Mouse (Mus musculus) erythroblast, embryonic 14.5 days (primary cell): ENCODE results near the gene Nudcd2. TPM values are rescaled to one million over a fixed set of nuclear protein-coding genes. Genes with fewer than 3 reads are reported as not detected.
"Not testable (repeated sequence)": the region's sequence is repeated elsewhere in the genome, so short reads cannot be mapped to it uniquely, and the experiment has no call there.

Source experiments
- H3K27me3 ChIP-seq: 2 replicates; pipeline ENCODE4 v1.6.1; 2012; ENCODE audit warnings: inconsistent platforms; ENCODE audit not compliant: control insufficient read depth
- H3K36me3 ChIP-seq: 2 replicates; pipeline ENCODE4 v1.6.1; 2012; ENCODE audit warnings: mild to moderate bottlenecking, inconsistent platforms; ENCODE audit not compliant: control insufficient read depth
- H3K4me1 ChIP-seq: 2 replicates; pipeline ENCODE4 v1.6.1; 2012; ENCODE audit warnings: inconsistent platforms; ENCODE audit not compliant: control insufficient read depth
- H3K4me3 ChIP-seq: replicated peaks from 2 replicates; pipeline ENCODE3; 2012; ENCODE audit warnings: moderate library complexity, mild to moderate bottlenecking, inconsistent platforms
- H3K9me3 ChIP-seq: 2 replicates; pipeline ENCODE4 v1.6.1; 2012; ENCODE audit warnings: low read length, inconsistent platforms, mixed read lengths; ENCODE audit not compliant: control insufficient read depth
- GATA1 ChIP-seq: IDR thresholded peaks from 2 replicates; pipeline ENCODE4 v1.6.1; 2012; ENCODE audit warnings: low read length, inconsistent platforms, mixed read lengths
- TAL1 ChIP-seq: IDR thresholded peaks from 3 replicates; pipeline ENCODE4 v1.6.1; 2012; ENCODE audit warnings: low read length, inconsistent platforms, mixed read lengths
- polyA plus RNA-seq: library from polyadenylated mRNA; stranded (reverse); fragments of >175 nt; gene quantifications from 2 replicates; pipeline ENCODE4 v1.2.3, GENCODE M21; 2012

The Nudcd2 gene
- polyA plus RNA-seq: 3.7 and 4.6 TPM in 2 replicates

DNA sequence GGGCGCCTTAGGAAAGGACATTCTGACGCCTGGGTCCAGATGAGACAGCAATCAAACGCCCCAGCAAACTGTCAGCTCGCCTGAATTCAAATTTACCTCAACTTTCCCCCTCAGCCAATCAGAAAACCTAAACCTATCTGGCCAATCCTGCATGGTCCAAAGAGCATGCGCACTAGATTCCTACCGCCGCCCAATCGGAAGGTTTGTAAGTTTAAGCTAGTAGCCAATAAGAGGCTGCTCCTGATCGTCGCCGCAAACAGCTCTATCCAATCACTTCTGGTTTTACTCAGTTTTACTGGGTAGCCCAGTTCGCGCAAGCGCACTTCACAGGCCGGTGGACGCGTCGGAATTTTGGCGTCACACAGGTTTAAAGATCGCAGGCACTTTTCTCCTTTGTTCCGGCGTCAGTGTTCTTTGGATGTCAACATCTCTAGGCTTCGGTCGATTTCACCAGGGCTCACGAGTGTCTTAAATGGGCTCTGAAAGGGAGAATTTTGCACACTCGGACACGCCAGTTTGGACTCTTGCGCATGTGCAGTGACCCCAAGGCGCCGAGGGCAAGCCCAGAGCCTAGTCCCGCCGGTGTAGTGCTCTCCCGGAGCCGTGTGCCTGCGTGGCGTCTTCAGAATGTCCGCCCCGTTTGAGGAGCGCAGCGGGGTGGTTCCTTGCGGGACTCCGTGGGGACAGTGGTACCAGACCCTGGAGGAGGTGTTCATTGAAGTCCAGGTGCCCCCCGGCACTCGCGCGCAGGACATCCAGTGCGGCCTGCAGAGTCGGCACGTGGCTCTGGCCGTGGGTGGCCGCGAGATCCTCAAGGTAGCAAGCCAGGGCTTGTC lies at the start of gene Nudcd2, which contains the start of gene Hmmr:
Nudcd2 (plus strand) TSS at position 329 of the 836 bp plus-strand sequence.
Hmmr (minus strand) TSS at position 84 of the 836 bp plus-strand sequence.
- H3K4me3 ChIP-seq: peak within 1 kb of the TSS; percentile 88
- H3K36me3 ChIP-seq: peaks cover 70% of the 10 kb centered on the region
- TF ChIP-seq TAL1: no peak
- no peak for TF ChIP-seq GATA1
- H3K9me3 ChIP-seq: no peaks in the 10 kb centered on the region
- H3K4me1 ChIP-seq: peaks cover 36% of the 10 kb centered on the region
- no peaks in the 10 kb centered on the region for H3K27me3 ChIP-seq

- Histone ChIP-seq H3K9me3 (no peaks in the 10 kb centered on the region), H3K4me1 (peaks cover 43% of the 10 kb centered on the region), H3K27me3 (no peaks in the 10 kb centered on the region), H3K4me3 (peak overlapping the region; percentile 97), H3K36me3 (peaks cover 36% of the 10 kb centered on the region)
- TF ChIP-seq GATA1: no peak
- TF ChIP-seq TAL1: no peak
Measured at GRCm38 (mm10) chr11:40690444-40691127, 42.9 kb upstream of the Nudcd2 start.

DNA sequence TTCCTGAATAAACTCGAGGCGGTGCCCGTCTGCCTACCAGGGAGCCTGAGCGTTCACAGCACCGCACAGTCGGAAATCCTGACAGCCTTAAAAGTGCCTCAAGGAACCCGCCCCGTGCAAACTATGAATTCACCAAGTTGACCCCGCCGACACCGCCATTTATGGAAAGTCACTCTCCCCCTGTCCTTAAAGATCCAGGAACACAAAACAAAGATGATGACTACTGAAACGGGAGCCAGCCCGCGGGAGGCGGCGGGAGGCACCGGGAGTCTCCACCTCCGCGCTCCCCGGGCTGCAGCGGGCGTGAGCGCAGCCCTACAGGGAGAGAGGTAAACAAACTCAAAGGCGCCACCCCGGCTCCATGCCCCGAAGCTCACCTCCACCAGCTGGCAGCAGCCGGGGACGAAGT lies 41.4 kb upstream of the Nudcd2 start:
- TF ChIP-seq GATA1 (no peak), TAL1 (no peak)
- H3K4me1 ChIP-seq: peaks cover 43% of the 10 kb centered on the region

GRCm38 (mm10) chr11:40692511-40693365 lies 40.7 kb upstream of the Nudcd2 start:
- Histone ChIP-seq H3K36me3 (peaks cover 15% of the 10 kb centered on the region), H3K9me3 (no peaks in the 10 kb centered on the region)
- TF ChIP-seq GATA1: no peak
- TF ChIP-seq TAL1: no peak

More for the DNA sequence above, 41.4 kb upstream of the Nudcd2 start:
- H3K4me3 ChIP-seq: peak overlapping the region; percentile 97
- no peaks in the 10 kb centered on the region for H3K9me3 ChIP-seq
- no peaks in the 10 kb centered on the region for H3K27me3 ChIP-seq
- H3K36me3 ChIP-seq: peaks cover 21% of the 10 kb centered on the region

GRCm38 (mm10) chr11:40693366-40693951 lies 40.0 kb upstream of the Nudcd2 start:
- Histone ChIP-seq H3K4me1 (peaks cover 43% of the 10 kb centered on the region), H3K36me3 (peaks cover 10% of the 10 kb centered on the region), H3K4me3 (peak overlapping the region; percentile 97), H3K27me3 (no peaks in the 10 kb centered on the region), H3K9me3 (no peaks in the 10 kb centered on the region)
- TF ChIP-seq GATA1 (peak; percentile 37; the same call in 1 of the 2 replicates), TAL1 (no peak)

More at GRCm38 (mm10) chr11:40692511-40693365, 40.7 kb upstream of the Nudcd2 start:
- Histone ChIP-seq H3K27me3 (no peaks in the 10 kb centered on the region), H3K4me1 (peaks cover 43% of the 10 kb centered on the region), H3K4me3 (peak overlapping the region; percentile 97)

- TF ChIP-seq TAL1 (no peak), GATA1 (no peak)
- peaks cover 43% of the 10 kb centered on the region for H3K4me1 ChIP-seq
Measured at GRCm38 (mm10) chr11:40694311-40695087, 39.0 kb upstream of the Nudcd2 start.

DNA sequence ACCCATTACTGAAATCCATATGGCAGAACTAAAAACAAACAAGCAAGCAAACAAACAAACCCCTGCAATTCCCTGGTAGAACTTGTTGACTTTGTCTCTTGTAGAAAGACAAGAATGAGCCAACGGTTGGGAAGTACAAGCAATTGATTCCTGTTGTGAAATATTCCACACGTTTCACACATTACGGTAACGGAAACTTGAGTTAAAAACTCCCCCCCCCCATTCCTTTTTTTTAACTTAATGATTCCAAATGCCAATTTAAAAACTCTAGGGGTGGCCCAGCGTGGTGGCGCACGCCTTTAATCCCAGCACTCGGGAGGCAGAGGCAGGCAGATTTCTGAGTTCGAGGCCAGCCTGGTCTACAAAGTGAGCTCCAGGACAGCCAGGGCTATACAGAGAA lies 38.4 kb upstream of the Nudcd2 start, which contains the start of gene Mat2b:
Mat2b (minus strand) TSS at position 101 of the 400 bp plus-strand sequence.
- Histone ChIP-seq H3K9me3 (peaks cover 6% of the 10 kb centered on the region), H3K27me3 (no peaks in the 10 kb centered on the region), H3K4me1 (peaks cover 41% of the 10 kb centered on the region), H3K36me3 (peaks cover 12% of the 10 kb centered on the region), H3K4me3 (peak within 1 kb of the TSS; percentile 97)
- no peak for TF ChIP-seq GATA1
- TF ChIP-seq TAL1: no peak

More at GRCm38 (mm10) chr11:40694311-40695087, 39.0 kb upstream of the Nudcd2 start:
- H3K9me3 ChIP-seq: peaks cover under 1% of the 10 kb centered on the region; the same call in 1 of the 2 replicates
- peaks cover 9% of the 10 kb centered on the region for H3K36me3 ChIP-seq
- H3K4me3 ChIP-seq: peak overlapping the region; percentile 97
- H3K27me3 ChIP-seq: no peaks in the 10 kb centered on the region

DNA sequence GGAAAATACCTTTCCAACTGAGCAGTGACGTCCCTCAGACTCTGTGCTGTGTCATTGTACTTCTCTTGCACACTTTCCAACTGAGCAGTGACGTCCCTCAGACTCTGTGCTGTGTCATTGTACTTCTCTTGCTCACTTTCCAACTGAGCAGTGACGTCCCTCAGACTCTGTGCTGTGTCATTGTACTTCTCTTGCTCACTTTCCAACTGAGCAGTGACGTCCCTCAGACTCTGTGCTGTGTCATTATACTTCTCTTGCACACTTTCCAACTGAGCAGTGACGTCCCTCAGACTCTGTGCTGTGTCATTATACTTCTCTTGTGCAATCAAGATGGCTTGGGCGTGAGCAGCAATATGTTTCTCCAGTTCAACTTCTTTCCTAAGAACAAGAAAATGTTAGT lies 23.6 kb upstream of the Nudcd2 start:
- not testable (repeated sequence) for H3K9me3 ChIP-seq, H3K4me1 ChIP-seq, H3K4me3 ChIP-seq, H3K27me3 ChIP-seq
- peaks cover 100% of the 10 kb centered on the region for H3K36me3 ChIP-seq
